7 mouse cellular contexts compared by ENCODE assay signal in the genomic region with DNA sequence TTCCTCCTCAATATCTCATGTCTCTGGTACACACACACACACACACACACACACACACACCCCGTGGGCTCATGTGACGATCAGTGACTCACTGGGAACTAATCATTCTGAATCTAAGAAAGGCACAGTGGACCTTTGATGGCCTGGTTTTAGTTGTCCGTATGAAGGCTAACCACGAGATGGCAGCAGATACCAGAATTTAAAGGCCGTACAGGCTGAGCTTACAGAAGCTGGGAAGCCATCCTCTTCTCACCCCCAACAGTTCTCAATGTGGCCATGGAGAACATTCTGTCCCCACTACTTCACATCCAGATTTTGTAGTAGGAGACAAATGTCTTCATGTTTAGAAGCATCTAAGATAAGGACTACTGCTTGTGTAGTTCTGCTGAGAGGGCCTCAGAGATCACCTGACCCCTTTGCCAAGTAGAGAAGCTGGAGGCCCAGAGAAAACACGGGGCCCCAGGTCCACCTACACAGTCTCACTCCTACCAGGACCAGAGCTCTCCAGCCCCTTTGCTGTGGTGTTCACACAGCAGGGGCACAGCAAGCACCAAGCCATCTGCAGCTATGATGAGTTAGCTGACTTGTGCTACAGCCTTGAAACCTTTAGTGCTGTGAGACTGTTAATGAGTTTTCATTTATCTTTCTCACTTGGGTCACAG.
DNase-seq lines count a peak whose midpoint lies in the region; ATAC-seq and TF ChIP-seq lines count a peak whose summit lies in the region.

No protein-coding gene starts in this region.

- 0 out of 2 replicates have a peak overlapping the region, but pooled peaks have one; percentile 10 for H3K27ac ChIP-seq in intestine, postnatal 0 days (ENCODE audit: low read depth, low read length)
- no peak overlapping the region for H3K27ac ChIP-seq in midbrain, embryonic 11.5 days (ENCODE audit: low read depth, low read length)

- intact Hi-C loops in left cerebral cortex, postnatal 25 days (cut with DNase I) = loop anchor here (1.0 to 5.0 kb wide), 8 partner anchors 102 to 703 kb away; partner anchors contain the start of genes Arpc5, Rgl1 and Smg7

- peak; percentile 90 for TF ChIP-seq CTCF in intestine, postnatal 0 days (IDR thresholded peaks at IDR 0.05; ENCODE audit: low read depth)

- no peak overlapping the region for H3K4me3 ChIP-seq in intestine, postnatal 0 days (ENCODE audit: low read depth, low read length)
- H3K4me3 ChIP-seq in midbrain, embryonic 11.5 days (ENCODE audit: low read depth, low read length) = no peak overlapping the region

- no peak overlapping the region for H3K4me2 ChIP-seq in intestine, postnatal 0 days (replicated peaks; ENCODE audit: low read depth)
- H3K4me2 ChIP-seq in midbrain, embryonic 11.5 days = no peak overlapping the region

- no peaks in the 10 kb centered on the region for H3K27me3 ChIP-seq in intestine, postnatal 0 days (replicated peaks; ENCODE audit: control insufficient read depth, insufficient read depth, low read length)
- H3K27me3 ChIP-seq in midbrain, embryonic 11.5 days (ENCODE audit: control insufficient read depth, insufficient read depth, low read length) = no peaks in the 10 kb centered on the region

- no peak overlapping the region for H3K9ac ChIP-seq in intestine, postnatal 0 days (ENCODE audit: low read depth, low read length)
- no peak overlapping the region for H3K9ac ChIP-seq in midbrain, embryonic 11.5 days (ENCODE audit: low read length)

- peak; percentile 72 for ATAC-seq in granulocyte monocyte progenitor cell, adult 5-6 weeks (replicated peaks; ENCODE audit: poor library complexity, severe bottlenecking)
- peak; percentile 77 for ATAC-seq in intestine, postnatal 0 days
- ATAC-seq in midbrain, embryonic 11.5 days (ENCODE audit: low FRiP score) = peak; percentile 84

- DNase-seq in adrenal gland, adult 2 months = peak; percentile 85
- DNase-seq in embryo, embryonic 11 days = peak; percentile 85
- DNase-seq in left cerebral cortex, postnatal 25 days (ENCODE audit: low spot score in 2 of 2) = peak; percentile 82 to 91
- peak; percentile 95 for DNase-seq in midbrain, embryonic 11.5 days (ENCODE audit: low spot score, missing footprints)
- DNase-seq in right cerebral cortex, postnatal 4 days = peak; percentile 64

- H3K4me1 ChIP-seq in intestine, postnatal 0 days (replicated peaks; ENCODE audit: control insufficient read depth, insufficient read depth, low read length) = 0 out of 2 replicates have a peak, but pooled peaks cover 3% of the 10 kb centered on the region
- H3K4me1 ChIP-seq in midbrain, embryonic 11.5 days (ENCODE audit: control insufficient read depth, insufficient read depth, low read length) = no peaks in the 10 kb centered on the region

- peaks cover 51% of the 10 kb centered on the region for H3K36me3 ChIP-seq in intestine, postnatal 0 days (ENCODE audit: control insufficient read depth, insufficient read depth)
- H3K36me3 ChIP-seq in midbrain, embryonic 11.5 days (ENCODE audit: control insufficient read depth, insufficient read depth, low read length) = no peaks in the 10 kb centered on the region; the same call in 1 of the 2 replicates

- H3K9me3 ChIP-seq in intestine, postnatal 0 days (ENCODE audit: control insufficient read depth) = no peaks in the 10 kb centered on the region
- no peaks in the 10 kb centered on the region for H3K9me3 ChIP-seq in midbrain, embryonic 11.5 days (ENCODE audit: control insufficient read depth, low read length)

- WGBS in intestine, postnatal 0 days = 16% methylated on average over 6 of the region's 6 CpGs
- 24% methylated on average over 6 of the region's 6 CpGs for WGBS in midbrain, embryonic 11.5 days
